7 mouse cellular contexts compared by ENCODE assay signal in the genomic region with DNA sequence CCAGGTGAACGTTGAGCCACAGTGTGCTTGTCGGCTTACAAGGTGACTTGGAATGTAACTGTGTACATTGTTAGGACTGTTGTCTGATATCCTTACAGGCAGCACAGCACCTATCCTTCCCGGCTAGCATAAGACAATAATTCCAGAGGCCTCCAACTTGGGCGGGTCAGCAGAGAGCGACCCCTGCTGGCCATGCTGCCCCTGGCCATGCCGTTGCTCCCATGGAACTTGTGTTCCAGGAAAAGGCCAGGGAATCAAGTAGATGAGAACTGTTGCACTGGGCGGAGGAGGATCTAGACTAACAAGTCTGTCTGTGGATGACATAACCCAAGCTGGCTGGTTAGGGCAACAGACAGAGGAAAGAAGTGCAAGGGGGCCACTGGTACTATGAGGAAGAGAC. TPM values are rescaled to one million over a fixed set of nuclear protein-coding genes. Genes with fewer than 3 reads are reported as not detected.
DNase-seq lines count a peak whose midpoint lies in the region; ATAC-seq and TF ChIP-seq lines count a peak whose summit lies in the region.

No protein-coding gene starts in this region.

- WGBS in kidney, embryonic 14.5 days: 46% methylated on average over 7 of the region's 7 CpGs

- H3K27me3 ChIP-seq in E14TG2a.4 (ENCODE audit: insufficient read depth, low read length): no peaks in the 10 kb centered on the region; the same call in 1 of the 2 replicates
- H3K27me3 ChIP-seq in kidney, embryonic 14.5 days (ENCODE audit: control insufficient read depth, insufficient read depth, low read length): no peaks in the 10 kb centered on the region

- peak; percentile 64 for DNase-seq in 3T3-L1 (ENCODE audit: low read depth, low spot score)
- peak; percentile 67 to 73 for DNase-seq in cerebellum, adult 18-20 months
- DNase-seq in gastrocnemius, postnatal 4 days (ENCODE audit: low spot score in 2 of 2): peak; percentile 44 to 57
- DNase-seq in mesoderm, embryonic 11.5 days (ENCODE audit: low read depth, low spot score): peak; percentile 63
- no peak for DNase-seq in layer of hippocampus, adult 9-10 months (ENCODE audit: low spot score)

- TF ChIP-seq CTCF in E14TG2a.4 (conservative IDR thresholded peaks at IDR 0.05; ENCODE audit: low read length): peak; percentile 80

- H3K4me3 ChIP-seq in E14TG2a.4 (replicated peaks; ENCODE audit: low read length): no peak overlapping the region
- no peak overlapping the region for H3K4me3 ChIP-seq in kidney, embryonic 14.5 days (ENCODE audit: low read length)

- H3K9me3 ChIP-seq in E14TG2a.4 (ENCODE audit: low read length): no peaks in the 10 kb centered on the region
- no peaks in the 10 kb centered on the region for H3K9me3 ChIP-seq in kidney, embryonic 14.5 days (ENCODE audit: control insufficient read depth, low read length)

- peaks cover 52% of the 10 kb centered on the region for H3K4me1 ChIP-seq in E14TG2a.4 (replicated peaks; ENCODE audit: low read depth, low read length)
- H3K4me1 ChIP-seq in kidney, embryonic 14.5 days (ENCODE audit: control insufficient read depth, insufficient read depth, low read length): peaks cover 31% of the 10 kb centered on the region

- ATAC-seq in kidney, embryonic 14.5 days (ENCODE audit: low FRiP score, low TSS enrichment): no peak; the same call in 1 of the 2 replicates

- H3K27ac ChIP-seq in kidney, embryonic 14.5 days (ENCODE audit: low read depth, low read length): peak overlapping the region; percentile 38; the same call in 1 of the 2 replicates

- no peak overlapping the region for H3K4me2 ChIP-seq in kidney, embryonic 14.5 days (replicated peaks; ENCODE audit: low read depth, low read length)

- no peaks in the 10 kb centered on the region for H3K36me3 ChIP-seq in E14TG2a.4 (ENCODE audit: insufficient read depth, low read length)
- no peaks in the 10 kb centered on the region; the same call in 1 of the 2 replicates for H3K36me3 ChIP-seq in kidney, embryonic 14.5 days (ENCODE audit: control insufficient read depth, insufficient read depth, low read length)

- no peak overlapping the region for H3K9ac ChIP-seq in kidney, embryonic 14.5 days (ENCODE audit: low read depth, low read length)

RNA-seq across cellular contexts. Expression of a gene that starts 19.6 kb away (rescaled TPM):
- total RNA-seq in gastrocnemius, postnatal 4 days (2021): 10 to 100 TPM; 63.4 to 64.4 TPM
- polyA plus RNA-seq in kidney, embryonic 14.5 days (2014; fragmentation: Nextera tagmentation; extraction: Ambion mirVana): 43.4 and 49.1 TPM in 2 replicates
